Mouse (Mus musculus) neural tube, embryonic 13.5 days (tissue): ENCODE results near the gene Nsl1. TPM values are rescaled to one million over a fixed set of nuclear protein-coding genes. Genes with fewer than 3 reads are reported as not detected.

Source experiments
- ATAC-seq: fragments of 200-750 bp; cut with Nextera tagmentation; 2 replicates; pipeline ENCODE4 v1.8.0; 2017; ENCODE audit warnings: low read depth, mild to moderate bottlenecking, moderate TSS enrichment, moderate library complexity
- H3K27ac ChIP-seq: fragments of 300-500 bp; sonication (generic); replicated peaks from 2 replicates; pipeline ENCODE4 v1.5.1; 2015; ENCODE audit warnings: moderate library complexity, mild to moderate bottlenecking, inconsistent platforms
- H3K27me3 ChIP-seq: fragments of 300-500 bp; sonication (generic); 2 replicates; pipeline ENCODE4 v1.6.1; 2015; ENCODE audit warnings: mild to moderate bottlenecking, inconsistent platforms
- H3K36me3 ChIP-seq: fragments of 300-500 bp; sonication (generic); 2 replicates; pipeline ENCODE4 v1.6.1; 2015; ENCODE audit warnings: mild to moderate bottlenecking, inconsistent platforms
- H3K4me1 ChIP-seq: fragments of 300-500 bp; sonication (generic); replicated peaks from 2 replicates; pipeline ENCODE4 v1.6.1; 2015; ENCODE audit warnings: inconsistent platforms
- H3K4me2 ChIP-seq: fragments of 300-500 bp; sonication (generic); 2 replicates; pipeline ENCODE4 v1.6.1; 2015; ENCODE audit warnings: inconsistent platforms, mild to moderate bottlenecking, moderate library complexity
- H3K4me3 ChIP-seq: fragments of 300-500 bp; sonication (generic); 2 replicates; pipeline ENCODE4 v1.5.1; 2015; ENCODE audit warnings: mild to moderate bottlenecking, inconsistent platforms
- H3K9ac ChIP-seq: fragments of 300-500 bp; sonication (generic); 2 replicates; pipeline ENCODE4 v1.6.1; 2015; ENCODE audit warnings: moderate library complexity, mild to moderate bottlenecking, inconsistent platforms
- H3K9me3 ChIP-seq: fragments of 300-500 bp; sonication (generic); 2 replicates; pipeline ENCODE4 v1.6.1; 2016; ENCODE audit warnings: inconsistent platforms
- WGBS: fragments of 180-500 bp; shearing (Covaris S2); methylation state at CpG from one replicate; pipeline ENCODE4 v1.1.7; 2015; 5-methylcytosine and 5-hydroxymethylcytosine counted together
- polyA plus RNA-seq: library from polyadenylated mRNA; unstranded; fragments of >200 nt; fragmentation: Nextera tagmentation; extraction: Ambion mirVana; gene quantifications from 2 replicates; pipeline ENCODE4 v1.2.1, GENCODE M21; 2015

Gene Nsl1
- polyA plus RNA-seq, 1 experiment from 2014 or later: 4.9 TPM

- Histone ChIP-seq H3K36me3 (no peaks in the 10 kb centered on the region), H3K27ac (peak overlapping the region; percentile 52), H3K4me3 (peak overlapping the region; percentile 71), H3K4me1 (peaks cover 18% of the 10 kb centered on the region), H3K9ac (peak overlapping the region; percentile 80), H3K9me3 (no peaks in the 10 kb centered on the region), H3K27me3 (no peaks in the 10 kb centered on the region), H3K4me2 (peak overlapping the region; percentile 88)
- ATAC-seq: peak; percentile 51
- WGBS: 6% methylated on average over 15 of the region's 15 CpGs
These were observed 501 bp upstream of the Nsl1 start for GRCm38 (mm10) chr1:191062241-191062780.

DNA sequence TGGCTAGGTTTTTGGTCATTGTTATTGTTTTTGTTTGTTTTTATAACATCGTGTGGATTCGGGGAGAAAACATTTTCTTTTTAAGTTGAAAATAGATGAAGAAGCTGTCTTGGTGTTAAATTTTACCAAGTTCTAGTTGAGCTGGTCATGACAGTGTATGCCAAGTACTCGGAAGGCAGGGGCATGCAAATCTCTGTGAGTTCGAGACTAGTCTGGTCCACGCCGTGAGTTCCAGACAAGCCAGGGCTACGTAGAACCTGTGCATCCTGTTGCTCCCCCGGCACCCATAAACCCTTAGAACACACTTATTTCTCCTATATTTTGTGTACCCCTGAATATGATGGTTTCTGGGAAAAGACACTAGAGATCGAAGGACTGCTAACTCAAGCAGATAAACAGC is 888 bp downstream of the Nsl1 start:
- Histone ChIP-seq H3K9ac (peak overlapping the region; percentile 61; the same call in 1 of the 2 replicates), H3K4me2 (peak overlapping the region; percentile 88), H3K4me1 (peaks cover 18% of the 10 kb centered on the region), H3K27me3 (no peaks in the 10 kb centered on the region), H3K36me3 (no peaks in the 10 kb centered on the region), H3K27ac (no peak overlapping the region), H3K9me3 (no peaks in the 10 kb centered on the region), H3K4me3 (peak overlapping the region; percentile 71)
- 62% methylated on average over 9 of the region's 9 CpGs for WGBS
- ATAC-seq: no peak

- Histone ChIP-seq H3K4me3 (no peak overlapping the region), H3K4me2 (no peak overlapping the region), H3K9ac (no peak overlapping the region), H3K4me1 (peaks cover 18% of the 10 kb centered on the region), H3K36me3 (no peaks in the 10 kb centered on the region), H3K27ac (no peak overlapping the region), H3K27me3 (no peaks in the 10 kb centered on the region), H3K9me3 (no peaks in the 10 kb centered on the region)
- WGBS: 92% methylated on average over 2 of the region's 2 CpGs
- ATAC-seq: no peak
These were observed 1.7 kb downstream of the Nsl1 start for GRCm38 (mm10) chr1:191064535-191064934.

DNA sequence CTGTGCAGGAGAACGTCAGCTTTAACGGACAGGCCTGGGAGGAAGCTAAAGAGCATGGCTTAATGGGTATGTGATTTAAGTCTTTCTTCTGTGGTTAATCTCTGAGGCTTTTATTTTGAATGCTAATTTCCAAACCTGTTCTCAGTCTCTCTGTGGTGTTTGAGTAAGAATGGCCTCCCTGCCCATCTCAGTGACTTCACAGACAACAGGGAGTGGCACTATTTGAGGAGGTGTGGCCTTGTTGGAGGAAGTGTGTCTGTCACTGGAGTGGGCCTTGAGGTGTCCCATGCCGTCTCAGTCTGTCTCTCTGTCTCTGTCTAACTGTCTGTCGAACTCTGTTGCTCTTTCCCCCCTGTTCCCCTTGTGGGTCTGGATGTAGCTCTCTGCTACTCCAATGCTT is 2.4 kb downstream of the Nsl1 start:
- Histone ChIP-seq H3K4me1 (peaks cover 18% of the 10 kb centered on the region), H3K4me2 (no peak overlapping the region), H3K9me3 (no peaks in the 10 kb centered on the region), H3K27me3 (no peaks in the 10 kb centered on the region), H3K27ac (no peak overlapping the region), H3K9ac (no peak overlapping the region), H3K4me3 (no peak overlapping the region), H3K36me3 (peaks cover 3% of the 10 kb centered on the region)
- no peak for ATAC-seq
- 80% methylated on average over 4 of the region's 4 CpGs for WGBS

GRCm38 (mm10) chr1:191068377-191068776 is 5.6 kb downstream of the Nsl1 start:
- Histone ChIP-seq H3K4me2 (no peak overlapping the region), H3K9me3 (no peaks in the 10 kb centered on the region), H3K4me1 (peaks cover 7% of the 10 kb centered on the region), H3K27me3 (no peaks in the 10 kb centered on the region), H3K36me3 (peaks cover 17% of the 10 kb centered on the region), H3K27ac (no peak overlapping the region), H3K9ac (no peak overlapping the region), H3K4me3 (no peak overlapping the region)
- 86% methylated on average over 5 of the region's 5 CpGs for WGBS
- no peak for ATAC-seq

- no peak overlapping the region for H3K4me2 ChIP-seq
- no peak overlapping the region for H3K4me3 ChIP-seq
- H3K27ac ChIP-seq: no peak overlapping the region
- H3K4me1 ChIP-seq: no peaks in the 10 kb centered on the region
- H3K9me3 ChIP-seq: no peaks in the 10 kb centered on the region
- no peaks in the 10 kb centered on the region for H3K27me3 ChIP-seq
- H3K9ac ChIP-seq: no peak overlapping the region
- no peak for ATAC-seq
- H3K36me3 ChIP-seq: peaks cover 21% of the 10 kb centered on the region
- WGBS: 88% methylated on average over 4 of the region's 4 CpGs
These were observed 7.4 kb downstream of the Nsl1 start for GRCm38 (mm10) chr1:191070259-191070658.

DNA sequence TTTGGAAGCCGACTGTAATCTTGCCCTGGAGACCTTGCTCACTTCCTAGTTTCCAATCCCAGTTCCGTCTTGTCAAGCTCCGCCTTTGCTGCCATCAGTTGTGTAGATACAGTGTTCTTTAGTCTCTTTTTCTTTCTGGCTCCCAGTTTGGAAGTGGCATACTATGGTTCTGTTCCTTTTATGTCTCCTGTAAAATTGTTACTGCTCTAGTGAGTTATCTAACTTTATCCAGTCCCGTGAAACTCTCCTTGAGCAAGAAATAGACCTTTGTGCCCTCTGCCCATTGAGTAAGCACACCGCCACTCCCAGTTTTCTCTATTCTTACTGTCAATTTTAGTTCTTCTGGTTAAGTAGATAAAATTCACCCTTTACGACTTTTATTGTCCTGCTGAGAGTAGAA is 8.8 kb downstream of the Nsl1 start:
- Histone ChIP-seq H3K9ac (no peak overlapping the region), H3K4me3 (no peak overlapping the region), H3K4me1 (no peaks in the 10 kb centered on the region), H3K4me2 (no peak overlapping the region), H3K36me3 (peaks cover 21% of the 10 kb centered on the region), H3K9me3 (no peaks in the 10 kb centered on the region), H3K27me3 (no peaks in the 10 kb centered on the region), H3K27ac (no peak overlapping the region)
- 88% methylated on average over 6 of the region's 6 CpGs for WGBS
- ATAC-seq: no peak

DNA sequence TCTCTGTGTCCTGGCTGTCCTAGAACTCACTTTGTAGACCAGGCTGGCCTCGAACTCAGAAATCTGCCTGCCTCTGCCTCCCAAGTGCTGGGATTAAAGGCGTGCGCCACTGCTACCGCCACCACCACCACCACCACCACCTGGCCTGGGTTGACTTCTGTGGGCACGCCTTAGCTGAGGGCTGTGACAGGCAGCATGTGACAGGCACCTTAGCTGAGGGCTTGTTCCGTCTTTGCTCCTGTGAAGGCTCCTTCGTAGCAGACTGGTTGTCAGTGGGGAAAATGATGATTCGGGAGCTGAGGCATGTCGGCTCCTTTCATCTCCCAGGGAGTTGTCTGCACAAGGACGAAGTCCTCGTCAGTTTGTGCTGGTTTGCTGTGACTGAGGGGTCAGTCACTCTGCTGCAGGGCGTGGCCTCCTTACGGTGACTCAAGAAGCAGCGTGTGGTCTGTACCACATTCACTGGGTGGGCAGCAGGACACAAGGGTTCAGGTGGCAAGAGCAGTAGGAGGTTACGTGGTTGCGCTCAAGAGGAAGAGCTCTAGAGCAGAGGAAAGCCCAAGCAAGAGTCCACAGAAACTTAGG is 9.6 kb downstream of the Nsl1 start:
- H3K27ac ChIP-seq: no peak overlapping the region
- 95% methylated on average over 16 of the region's 16 CpGs for WGBS

DNA sequence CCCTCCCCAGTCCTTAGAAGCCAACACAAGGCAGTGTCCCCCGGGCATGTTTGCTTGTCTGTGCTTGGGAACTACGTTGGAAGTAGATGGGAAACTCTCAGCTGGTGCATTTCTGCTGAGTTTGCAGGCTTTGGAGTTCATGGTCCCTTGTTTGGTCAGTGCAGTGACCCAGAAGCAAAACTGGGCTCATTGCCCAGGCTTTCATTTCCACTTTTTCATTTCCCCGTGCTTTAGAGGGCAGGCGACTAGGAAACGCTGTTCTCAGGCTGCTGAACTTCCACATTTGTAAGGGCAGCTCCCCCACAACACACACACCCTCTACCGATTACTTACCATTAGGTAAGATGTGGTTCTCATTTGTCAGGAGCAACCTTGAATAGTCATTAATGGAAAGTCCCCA is 10.2 kb downstream of the Nsl1 start:
- no peak overlapping the region for H3K4me3 ChIP-seq
- H3K36me3 ChIP-seq: peaks cover 27% of the 10 kb centered on the region
- no peaks in the 10 kb centered on the region for H3K9me3 ChIP-seq
- ATAC-seq: no peak
- H3K4me2 ChIP-seq: no peak overlapping the region
- H3K27me3 ChIP-seq: no peaks in the 10 kb centered on the region
- no peak overlapping the region for H3K9ac ChIP-seq
- H3K4me1 ChIP-seq: no peaks in the 10 kb centered on the region
- WGBS: 76% methylated on average over 6 of the region's 6 CpGs
- no peak overlapping the region for H3K27ac ChIP-seq

More for the DNA sequence above, 9.6 kb downstream of the Nsl1 start:
- Histone ChIP-seq H3K4me1 (no peaks in the 10 kb centered on the region), H3K4me3 (no peak overlapping the region), H3K9me3 (no peaks in the 10 kb centered on the region), H3K36me3 (peaks cover 27% of the 10 kb centered on the region), H3K27me3 (no peaks in the 10 kb centered on the region), H3K4me2 (no peak overlapping the region), H3K9ac (no peak overlapping the region)
- no peak for ATAC-seq

DNA sequence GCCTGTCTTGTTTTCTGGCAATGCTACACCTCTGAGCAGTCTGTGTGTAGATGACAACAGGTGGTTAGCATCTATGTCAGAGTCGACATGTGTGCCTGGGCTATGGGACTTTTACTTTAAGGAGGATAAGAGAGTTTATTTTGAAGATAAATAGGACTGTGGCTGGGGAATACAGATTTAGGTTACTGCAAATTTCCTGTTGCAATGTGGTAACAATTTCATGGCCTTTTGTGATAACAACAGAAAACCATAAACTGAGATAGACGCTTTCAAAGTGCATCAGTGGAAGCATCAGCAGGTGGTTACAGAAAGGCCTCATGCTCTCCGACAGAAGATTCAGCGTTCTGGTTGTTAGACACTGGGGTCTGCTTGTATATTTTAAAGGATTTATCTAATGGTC is 10.7 kb downstream of the Nsl1 start:
- ATAC-seq: no peak
- Histone ChIP-seq H3K9ac (no peak overlapping the region), H3K9me3 (no peaks in the 10 kb centered on the region), H3K27ac (no peak overlapping the region), H3K4me2 (no peak overlapping the region), H3K27me3 (no peaks in the 10 kb centered on the region), H3K4me3 (no peak overlapping the region), H3K4me1 (no peaks in the 10 kb centered on the region), H3K36me3 (peaks cover 31% of the 10 kb centered on the region)
- 86% methylated on average over 4 of the region's 4 CpGs for WGBS

- H3K9ac ChIP-seq: no peak overlapping the region
- H3K27ac ChIP-seq: no peak overlapping the region
- no peaks in the 10 kb centered on the region for H3K4me1 ChIP-seq
- no peak overlapping the region for H3K4me2 ChIP-seq
- WGBS: 75% methylated on average over 10 of the region's 10 CpGs
- ATAC-seq: no peak
- H3K9me3 ChIP-seq: no peaks in the 10 kb centered on the region
- H3K4me3 ChIP-seq: no peak overlapping the region
- H3K27me3 ChIP-seq: no peaks in the 10 kb centered on the region
- H3K36me3 ChIP-seq: peaks cover 28% of the 10 kb centered on the region
These were observed 12.5 kb downstream of the Nsl1 start for GRCm38 (mm10) chr1:191075199-191075883.

DNA sequence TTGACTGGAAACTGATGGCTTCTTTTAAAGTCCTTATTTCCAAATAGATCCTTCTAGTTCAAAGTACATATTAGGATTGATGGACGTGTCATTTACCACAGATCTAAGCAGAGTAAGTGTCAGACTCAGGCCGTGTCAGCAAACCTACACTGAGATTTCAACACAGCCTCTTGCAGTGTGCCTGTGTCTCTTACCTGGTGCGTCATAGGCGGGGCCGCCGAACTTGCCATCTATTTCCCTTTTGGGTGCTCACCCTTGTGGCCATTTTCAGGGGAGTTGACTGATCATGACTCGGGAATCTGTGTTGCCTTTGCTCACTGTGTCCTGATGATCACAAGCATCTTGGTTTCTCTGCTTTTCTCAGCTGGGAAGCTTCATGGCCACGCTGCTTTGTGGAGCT is 20.4 kb downstream of the Nsl1 start:
- Histone ChIP-seq H3K9me3 (no peaks in the 10 kb centered on the region), H3K27ac (no peak overlapping the region), H3K4me2 (no peak overlapping the region), H3K4me3 (no peak overlapping the region), H3K27me3 (no peaks in the 10 kb centered on the region), H3K36me3 (peaks cover 9% of the 10 kb centered on the region; the same call in 1 of the 2 replicates), H3K9ac (no peak overlapping the region), H3K4me1 (no peaks in the 10 kb centered on the region)
- ATAC-seq: no peak
- WGBS: 92% methylated on average over 8 of the region's 8 CpGs
